Mouse (Mus musculus) heart, embryonic 16.5 days (tissue): ENCODE data around the gene Gm10188. TPM values are rescaled to one million over a fixed set of nuclear protein-coding genes. Genes with fewer than 3 reads are reported as not detected.

Source experiments
- ATAC-seq: fragments of 200-750 bp; cut with Nextera tagmentation; replicated peaks from 2 replicates; pipeline ENCODE4 v1.8.0; 2017; ENCODE audit warnings: moderate number of reproducible peaks; ENCODE audit not compliant: insufficient read depth, low FRiP score; ENCODE audit errors: extremely low read depth
- H3K27ac ChIP-seq: fragments of 300-500 bp; sonication (generic); 2 replicates; pipeline ENCODE4 v1.5.1; 2014; ENCODE audit warnings: mild to moderate bottlenecking, low read length, control low read depth, moderate library complexity
- H3K27me3 ChIP-seq: fragments of 300-500 bp; sonication (generic); 2 replicates; pipeline ENCODE4 v1.6.1; 2014; ENCODE audit warnings: low read length, mixed read lengths; ENCODE audit not compliant: control insufficient read depth, insufficient read depth
- H3K36me3 ChIP-seq: fragments of 300-500 bp; sonication (generic); 2 replicates; pipeline ENCODE4 v1.6.1; 2014; ENCODE audit not compliant: control insufficient read depth, insufficient read depth
- H3K4me1 ChIP-seq: fragments of 300-500 bp; sonication (generic); 2 replicates; pipeline ENCODE4 v1.6.1; 2014; ENCODE audit warnings: low read length, mixed read lengths; ENCODE audit not compliant: control insufficient read depth, insufficient read depth
- H3K4me2 ChIP-seq: fragments of 300-500 bp; sonication (generic); 2 replicates; pipeline ENCODE4 v1.6.1; 2014; ENCODE audit warnings: low read depth, mild to moderate bottlenecking, control low read depth, low read length
- H3K4me3 ChIP-seq: fragments of 300-500 bp; sonication (generic); 2 replicates; pipeline ENCODE4 v1.5.1; 2014; ENCODE audit warnings: mild to moderate bottlenecking, control low read depth, low read length
- H3K9ac ChIP-seq: fragments of 300-500 bp; sonication (generic); 2 replicates; pipeline ENCODE4 v1.6.1; 2014; ENCODE audit warnings: low read length, control low read depth
- H3K9me3 ChIP-seq: fragments of 300-500 bp; sonication (generic); replicated peaks from 2 replicates; pipeline ENCODE4 v1.6.1; 2016; ENCODE audit warnings: low read length; ENCODE audit not compliant: control insufficient read depth
- WGBS: fragments of 180-500 bp; shearing (Covaris S2); extraction: QIAGEN DNeasy Blood & Tissue Kit; methylation state at CpG from one replicate; pipeline ENCODE4 v1.1.7; 2014; 5-methylcytosine and 5-hydroxymethylcytosine counted together
- polyA plus RNA-seq: library from polyadenylated mRNA; unstranded; fragments of >200 nt; fragmentation: Nextera tagmentation; extraction: Ambion mirVana; gene quantifications from 2 replicates; pipeline ENCODE4 v1.2.1, GENCODE M21; 2015

Gm10188 gene
- polyA plus RNA-seq, 1 experiment from 2014 or later, result not detected

DNA sequence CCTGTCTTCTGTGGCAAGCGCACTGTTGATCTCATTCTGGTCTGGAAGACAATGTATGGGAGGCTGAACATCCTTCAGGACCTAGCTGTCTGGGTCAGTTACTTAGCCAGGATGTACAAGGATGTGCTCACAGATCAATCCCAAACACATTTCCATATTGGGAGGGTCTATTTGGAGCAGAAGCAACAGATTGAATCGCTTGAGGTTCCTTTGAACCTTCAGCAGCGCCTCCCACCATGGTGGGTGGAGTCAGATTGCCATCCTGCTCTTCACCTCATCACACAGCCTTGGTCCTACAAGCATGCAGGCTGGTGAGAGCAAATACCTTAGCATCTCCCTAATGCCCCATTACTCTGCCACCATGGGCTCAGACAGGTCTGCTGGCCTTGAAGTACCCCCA, 35.8 kb downstream of the Gm10188 start:
- H3K36me3 ChIP-seq, result no peaks in the 10 kb centered on the region
- H3K4me1 ChIP-seq, result peaks cover 11% of the 10 kb centered on the region
- WGBS, result 74% methylated on average over 3 of the region's 3 CpGs
- H3K9me3 ChIP-seq, result no peaks in the 10 kb centered on the region
- no peak overlapping the region for H3K4me3 ChIP-seq
- no peak for ATAC-seq
- H3K27ac ChIP-seq, result no peak overlapping the region
- H3K4me2 ChIP-seq, result no peak overlapping the region
- H3K9ac ChIP-seq, result no peak overlapping the region
- H3K27me3 ChIP-seq, result peaks cover 72% of the 10 kb centered on the region

DNA sequence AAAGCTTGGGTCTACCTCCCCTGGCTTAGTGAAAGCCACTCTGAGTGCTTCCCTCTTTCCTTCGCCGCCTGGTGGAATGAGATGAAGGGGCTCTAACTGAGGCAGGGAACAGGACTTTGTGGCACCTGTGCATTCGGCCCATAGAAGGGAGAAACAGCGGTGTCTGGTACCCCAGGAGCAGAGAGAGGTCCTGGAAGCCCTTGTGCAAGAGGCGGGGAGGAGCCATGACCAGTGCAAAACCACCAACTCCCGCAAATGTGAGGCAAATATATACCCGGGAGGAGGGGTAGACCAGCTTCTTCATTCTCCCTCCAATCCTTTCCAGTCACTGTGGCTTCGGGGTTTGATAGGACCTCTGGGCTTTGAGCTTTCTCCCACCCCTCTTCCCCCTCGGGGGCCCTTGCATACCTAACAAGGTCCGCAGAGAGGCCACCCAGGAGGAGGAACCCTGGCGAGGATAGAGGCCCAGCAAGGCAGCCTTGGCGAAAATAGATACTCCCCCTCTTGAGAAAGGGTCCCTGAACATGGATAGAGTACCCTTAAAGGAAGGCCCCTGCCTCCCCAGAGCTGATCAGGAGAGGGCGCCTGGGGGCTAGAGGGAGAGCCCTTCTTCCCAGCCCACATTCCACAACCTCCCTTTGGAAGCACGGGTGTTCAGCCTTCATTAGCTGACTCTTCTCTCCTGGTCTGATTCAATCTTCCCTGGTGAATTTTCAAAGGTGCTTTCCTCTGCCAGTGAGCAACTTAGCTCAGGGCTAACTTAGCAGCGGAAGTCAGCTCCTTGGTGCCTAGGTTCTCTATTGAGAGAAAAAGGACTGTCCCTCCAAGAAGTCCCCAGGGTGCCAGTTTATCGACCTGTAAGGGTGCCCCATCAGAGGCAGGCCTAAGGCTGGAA, 37.5 kb downstream of the Gm10188 start:
- 10% methylated on average over 16 of the region's 16 CpGs for WGBS
- Histone ChIP-seq H3K9ac (no peak overlapping the region), H3K9me3 (no peaks in the 10 kb centered on the region), H3K27ac (no peak overlapping the region), H3K4me2 (peak overlapping the region; percentile 5; the same call in 1 of the 2 replicates), H3K4me3 (peak overlapping the region; percentile 54; the same call in 1 of the 2 replicates), H3K27me3 (peaks cover 83% of the 10 kb centered on the region), H3K4me1 (peaks cover 11% of the 10 kb centered on the region), H3K36me3 (no peaks in the 10 kb centered on the region)
- ATAC-seq, result no peak

DNA sequence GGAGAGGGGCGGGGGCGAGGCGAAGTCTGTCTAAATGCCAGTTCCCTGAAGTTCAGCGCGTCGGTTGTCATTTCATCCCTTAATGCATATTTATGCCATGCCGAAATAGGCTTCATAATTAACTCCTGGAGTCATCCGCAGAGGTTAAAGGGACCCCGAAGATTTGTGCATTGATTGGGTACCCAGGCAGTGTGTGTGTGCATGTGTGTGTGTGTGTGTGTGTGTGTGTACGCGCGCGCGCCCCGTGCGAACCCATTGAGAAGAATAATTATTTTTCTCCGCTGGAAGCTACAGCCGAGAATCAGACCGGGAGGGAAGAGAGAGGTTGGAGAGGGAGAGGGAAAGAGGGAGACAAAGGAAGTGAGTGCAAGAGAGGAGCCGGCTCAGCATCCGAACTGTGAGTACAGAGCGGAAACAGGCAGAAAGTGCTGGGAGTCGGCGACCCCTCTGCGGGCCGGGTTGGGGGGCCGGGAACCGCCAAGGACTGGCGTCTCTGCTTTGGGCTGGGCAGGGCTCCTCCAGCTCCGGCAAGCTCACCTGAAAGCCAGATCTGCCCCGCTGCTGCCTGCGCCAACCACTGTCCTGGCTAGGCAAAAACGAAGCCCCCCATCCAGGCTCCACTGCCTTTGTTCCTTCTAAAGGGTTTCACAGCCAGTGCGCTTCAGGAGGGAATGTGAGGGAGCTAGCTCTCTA, 38.3 kb downstream of the Gm10188 start, which contains the start of the genes Lemd1 and AC124108.1:
Gene Lemd1, plus strand, starts transcription at position 339 of the 693 bp plus-strand sequence.
Gene AC124108.1, plus strand, starts transcription at position 365 of the 693 bp plus-strand sequence.
- Histone ChIP-seq H3K27ac (no peak within 1 kb of the TSS), H3K36me3 (no peaks in the 10 kb centered on the region), H3K4me3 (peak within 1 kb of the TSS; percentile 54), H3K9me3 (no peaks in the 10 kb centered on the region), H3K27me3 (peaks cover 87% of the 10 kb centered on the region), H3K4me2 (peak within 1 kb of the TSS; percentile 96), H3K9ac (peak within 1 kb of the TSS; percentile 31), H3K4me1 (peaks cover 11% of the 10 kb centered on the region)
- no peak for ATAC-seq
- under 1% methylated on average over 34 of the region's 34 CpGs for WGBS

DNA sequence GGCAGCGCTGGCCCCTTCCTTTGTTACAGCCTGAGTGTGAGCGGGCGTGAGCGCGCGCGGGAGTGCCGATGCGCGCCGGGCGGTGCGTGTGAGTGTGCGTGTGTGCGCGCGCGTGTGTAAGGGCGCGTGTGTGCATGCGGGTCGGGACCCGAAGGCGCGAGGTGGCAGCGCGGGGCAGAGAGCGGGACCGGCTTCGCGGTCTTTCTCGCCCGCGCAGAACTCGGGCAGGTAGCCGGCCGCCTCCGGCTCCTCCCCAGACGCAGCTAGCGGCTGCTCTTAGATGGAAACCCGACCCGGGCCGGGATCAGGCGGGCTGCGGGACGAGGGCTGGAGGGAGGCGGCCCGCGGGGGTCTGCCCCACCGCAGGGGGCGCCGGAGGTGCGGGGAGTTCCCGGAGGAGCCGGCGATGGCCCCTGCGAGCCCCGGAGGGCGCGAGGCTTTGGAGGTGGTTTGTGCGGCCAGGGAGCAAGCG, 38.9 kb downstream of the Gm10188 start:
- Histone ChIP-seq H3K27ac (no peak overlapping the region), H3K4me1 (peaks cover 11% of the 10 kb centered on the region), H3K9me3 (no peaks in the 10 kb centered on the region), H3K36me3 (no peaks in the 10 kb centered on the region), H3K27me3 (peaks cover 87% of the 10 kb centered on the region), H3K9ac (peak overlapping the region; percentile 31), H3K4me3 (peak overlapping the region; percentile 54), H3K4me2 (peak overlapping the region; percentile 96)
- no peak for ATAC-seq
- WGBS, result under 1% methylated on average over 62 of the region's 62 CpGs

DNA sequence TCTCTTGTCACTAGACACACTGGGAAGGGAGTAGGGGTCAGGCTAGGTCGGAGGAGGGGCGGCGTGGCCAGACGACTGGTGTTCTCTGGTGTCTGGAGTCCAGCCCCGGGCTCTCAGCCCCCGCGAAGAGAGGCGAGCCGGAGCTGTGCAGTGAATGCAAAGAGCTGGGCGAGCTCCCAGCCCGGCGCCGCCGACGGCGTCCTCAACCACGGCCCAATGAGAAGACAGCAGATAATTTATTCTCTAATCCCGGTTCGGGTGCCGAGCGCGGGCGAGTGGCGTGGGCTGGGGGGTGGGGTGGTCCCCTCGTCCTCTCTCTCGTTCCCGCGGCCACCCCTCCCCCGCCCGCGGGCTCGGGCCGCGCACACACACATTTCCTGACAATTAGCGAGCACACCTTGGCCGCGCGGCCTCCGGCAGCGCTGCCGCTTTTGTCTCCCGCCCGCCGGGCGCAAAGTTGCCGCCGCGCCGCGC, 39.5 kb downstream of the Gm10188 start:
- peaks cover 11% of the 10 kb centered on the region for H3K4me1 ChIP-seq
- H3K27me3 ChIP-seq, result peaks cover 82% of the 10 kb centered on the region
- under 1% methylated on average over 48 of the region's 50 CpGs for WGBS
- peak overlapping the region; percentile 54 for H3K4me3 ChIP-seq
- H3K4me2 ChIP-seq, result peak overlapping the region; percentile 96
- no peak overlapping the region for H3K27ac ChIP-seq
- peak overlapping the region; percentile 31; the same call in 1 of the 2 replicates for H3K9ac ChIP-seq
- H3K36me3 ChIP-seq, result no peaks in the 10 kb centered on the region
- ATAC-seq, result no peak
- H3K9me3 ChIP-seq, result no peaks in the 10 kb centered on the region

DNA sequence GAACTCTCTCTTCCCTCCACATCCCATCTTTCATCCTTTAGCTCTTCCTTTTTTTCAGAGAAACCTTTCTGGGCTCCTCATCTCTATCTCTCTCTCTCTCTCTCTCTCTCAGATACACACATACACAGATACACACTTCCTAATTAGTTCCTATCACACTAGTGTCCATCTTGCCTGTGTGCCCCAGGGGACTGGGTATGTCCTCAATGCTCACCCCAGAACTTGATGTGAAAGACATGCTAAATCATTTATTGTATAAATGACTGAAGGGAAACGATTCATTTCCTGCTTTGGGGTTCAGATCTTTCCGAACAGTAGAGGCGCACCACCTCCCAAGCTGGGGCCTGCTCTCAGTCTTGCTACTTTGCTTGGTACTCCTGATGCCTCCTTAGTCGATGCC, 40.3 kb downstream of the Gm10188 start:
- Histone ChIP-seq H3K27ac (no peak overlapping the region), H3K36me3 (no peaks in the 10 kb centered on the region), H3K9ac (no peak overlapping the region), H3K4me2 (no peak overlapping the region), H3K27me3 (peaks cover 78% of the 10 kb centered on the region), H3K9me3 (no peaks in the 10 kb centered on the region), H3K4me1 (peaks cover 11% of the 10 kb centered on the region), H3K4me3 (no peak overlapping the region)
- ATAC-seq, result no peak
- WGBS, result 47% methylated on average over 4 of the region's 4 CpGs

DNA sequence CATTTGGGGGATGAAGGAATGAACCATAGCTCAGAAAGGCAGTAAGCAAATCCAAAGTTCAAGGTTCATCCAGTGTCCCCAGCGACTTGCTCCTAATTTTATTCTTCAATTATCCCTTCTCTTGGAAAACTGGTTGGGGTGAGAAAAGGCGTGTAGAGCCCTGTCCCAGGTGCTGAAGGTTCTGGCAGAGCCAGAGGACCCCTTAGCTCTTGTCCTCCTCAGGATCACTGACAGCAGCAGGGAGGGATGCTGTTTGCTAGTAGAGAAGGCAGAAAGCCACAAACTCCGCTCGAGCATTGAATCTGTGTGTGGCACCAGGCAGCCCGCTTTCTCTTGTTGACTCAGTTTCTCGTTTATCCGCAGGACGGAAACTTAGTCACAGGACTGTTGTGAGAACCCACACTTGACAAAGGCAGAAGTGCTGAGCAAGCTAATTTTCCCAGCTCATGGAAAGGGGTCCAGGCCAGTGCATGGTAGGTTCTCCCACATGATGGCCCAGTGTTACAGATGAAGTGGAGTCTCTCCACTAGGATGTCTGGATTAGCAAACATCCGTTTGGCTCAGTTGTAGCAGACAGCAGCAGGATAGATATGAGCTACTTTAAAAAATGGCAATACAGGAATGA, 41.0 kb downstream of the Gm10188 start:
- no peak overlapping the region for H3K4me2 ChIP-seq
- WGBS, result 28% methylated on average over 9 of the region's 9 CpGs
- ATAC-seq, result no peak
- H3K9me3 ChIP-seq, result no peaks in the 10 kb centered on the region
- peaks cover 72% of the 10 kb centered on the region for H3K27me3 ChIP-seq
- H3K9ac ChIP-seq, result no peak overlapping the region
- no peak overlapping the region for H3K27ac ChIP-seq
- no peak overlapping the region for H3K4me3 ChIP-seq
- H3K36me3 ChIP-seq, result no peaks in the 10 kb centered on the region
- H3K4me1 ChIP-seq, result peaks cover 11% of the 10 kb centered on the region

DNA sequence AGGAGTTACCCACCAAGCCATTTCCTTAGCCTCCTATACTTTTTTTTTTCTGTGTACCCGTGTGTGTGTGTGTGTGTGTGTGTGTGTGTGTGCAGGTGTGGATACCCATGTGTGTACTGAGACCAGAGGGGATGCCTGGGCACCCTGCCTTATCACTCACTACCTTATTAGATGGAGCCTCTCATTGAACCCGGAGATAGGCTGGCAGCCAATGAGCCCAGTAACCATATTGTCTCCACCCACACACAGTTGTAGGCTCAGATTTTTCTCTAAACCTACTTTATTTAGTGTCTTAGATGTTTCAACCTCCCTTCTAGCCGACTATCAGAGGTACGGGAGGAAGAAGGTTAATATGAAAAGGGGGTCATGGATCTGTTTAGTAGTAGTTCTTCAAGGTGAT, 43.3 kb downstream of the Gm10188 start:
- WGBS, result 74% methylated on average over 4 of the region's 4 CpGs
- H3K36me3 ChIP-seq, result no peaks in the 10 kb centered on the region
- H3K4me2 ChIP-seq, result no peak overlapping the region

More for the DNA sequence above, 43.3 kb downstream of the Gm10188 start:
- no peak overlapping the region for H3K4me3 ChIP-seq
- peaks cover 54% of the 10 kb centered on the region for H3K27me3 ChIP-seq
- H3K9me3 ChIP-seq, result no peaks in the 10 kb centered on the region
- H3K9ac ChIP-seq, result no peak overlapping the region
- H3K27ac ChIP-seq, result no peak overlapping the region
- peaks cover 11% of the 10 kb centered on the region for H3K4me1 ChIP-seq
- no peak for ATAC-seq
